Mouse (Mus musculus): ENCODE data around the gene Pum1.

DNA sequence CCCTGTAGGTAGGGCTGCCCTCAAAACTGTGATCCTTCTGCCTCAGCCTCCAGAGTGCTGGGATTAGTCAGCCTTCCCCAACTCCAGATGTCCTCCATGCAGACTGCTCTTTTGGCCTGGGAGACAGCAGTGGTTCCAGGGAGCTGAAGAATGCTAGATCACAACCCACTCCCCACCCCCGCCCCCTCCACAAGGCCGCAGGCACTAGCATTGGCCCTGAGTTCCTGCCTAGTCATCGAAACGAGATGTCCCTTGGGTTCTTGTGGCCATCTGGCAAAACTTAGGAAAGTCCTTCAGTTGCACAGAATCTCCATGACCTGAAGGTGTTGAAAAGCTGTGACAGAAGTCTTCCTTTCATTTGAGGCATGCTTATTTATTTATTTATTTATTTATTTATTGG is 10.6 kb upstream of the Pum1 start:
- TF ChIP-seq CTCF (IDR thresholded peaks at IDR 0.05; ENCODE audit: extremely low read depth, insufficient read depth, low read length) (no peak), POLR2A (IDR thresholded peaks at IDR 0.05; ENCODE audit: extremely low read depth, insufficient read depth, low read length) (no peak)
